Mouse (Mus musculus): Measurements from ENCODE around the gene Ifna2. TPM values are rescaled to one million over a fixed set of nuclear protein-coding genes. Genes with fewer than 3 reads are reported as not detected.

The Ifna2 gene
- polyA plus RNA-seq, 1 experiment from 2014 or later: not detected

GRCm38 (mm10) chr4:88641077-88641831 is 42.5 kb downstream of the Ifna2 start:
- no peaks in the 10 kb centered on the region for H3K36me3 ChIP-seq
- H3K27me3 ChIP-seq: no peaks in the 10 kb centered on the region
- peak; percentile 93 for ATAC-seq (ENCODE audit: low read depth)
- no peak overlapping the region for H3K27ac ChIP-seq (replicated peaks)
- WGBS: 17% methylated on average over 11 of the region's 11 CpGs
- H3K4me2 ChIP-seq: peak overlapping the region; percentile 46
- H3K4me1 ChIP-seq (replicated peaks): no peaks in the 10 kb centered on the region
- peak overlapping the region; percentile 31; the same call in 1 of the 2 replicates for H3K9ac ChIP-seq
- H3K9me3 ChIP-seq: no peaks in the 10 kb centered on the region
- peak overlapping the region; percentile 26 for H3K4me3 ChIP-seq

- Histone ChIP-seq H3K9ac (peak overlapping the region; percentile 31; the same call in 1 of the 2 replicates), H3K9me3 (no peaks in the 10 kb centered on the region), H3K4me2 (peak overlapping the region; percentile 46), H3K4me1 (replicated peaks) (no peaks in the 10 kb centered on the region), H3K4me3 (peak overlapping the region; percentile 26), H3K27ac (replicated peaks) (no peak overlapping the region), H3K27me3 (no peaks in the 10 kb centered on the region), H3K36me3 (no peaks in the 10 kb centered on the region)
- WGBS: 67% methylated on average over 8 of the region's 8 CpGs
- no peak for ATAC-seq (ENCODE audit: low read depth)
Observed at GRCm38 (mm10) chr4:88640704-88641076, 43.0 kb downstream of the Ifna2 start.

GRCm38 (mm10) chr4:88634311-88634710 is 49.4 kb downstream of the Ifna2 start, which contains the start of gene C87499:
Gene C87499, minus strand, starts transcription at chr4:88634411.
- no peaks in the 10 kb centered on the region for H3K9me3 ChIP-seq
- no peaks in the 10 kb centered on the region for H3K36me3 ChIP-seq
- no peak within 1 kb of the TSS for H3K27ac ChIP-seq (replicated peaks)
- H3K4me1 ChIP-seq (replicated peaks): no peaks in the 10 kb centered on the region
- H3K4me2 ChIP-seq: no peak within 1 kb of the TSS
- H3K4me3 ChIP-seq: no peak within 1 kb of the TSS
- whole genome bisulfite sequencing: 90% methylated on average over 4 of the region's 4 CpGs
- H3K27me3 ChIP-seq: no peaks in the 10 kb centered on the region
- no peak within 1 kb of the TSS for H3K9ac ChIP-seq
- no peak for ATAC-seq (ENCODE audit: low read depth)

Other genes with a start within 250 kb of the Ifna2 start
- 4.3 and 5.2 TPM in 2 replicates for gene Hacd4, start 245.0 kb downstream of the Ifna2 start, polyA plus RNA-seq (2015; fragmentation: Nextera tagmentation; extraction: Ambion mirVana)
- gene Ifnb1, start 161.1 kb downstream of the Ifna2 start, polyA plus RNA-seq (2015; fragmentation: Nextera tagmentation; extraction: Ambion mirVana): not detected in 2 replicates
- not detected in 2 replicates for gene Ifna15, start 125.7 kb downstream of the Ifna2 start, polyA plus RNA-seq (2015; fragmentation: Nextera tagmentation; extraction: Ambion mirVana)
- not detected in 2 replicates for gene Ifna14, start 112.1 kb downstream of the Ifna2 start, polyA plus RNA-seq (2015; fragmentation: Nextera tagmentation; extraction: Ambion mirVana)
- not detected in 2 replicates for gene Ifna9, start 91.5 kb downstream of the Ifna2 start, polyA plus RNA-seq (2015; fragmentation: Nextera tagmentation; extraction: Ambion mirVana)
- gene Ifna12, start 80.5 kb downstream of the Ifna2 start, polyA plus RNA-seq (2015; fragmentation: Nextera tagmentation; extraction: Ambion mirVana): not detected in 2 replicates
- not detected in 2 replicates for gene C87499, start 49.5 kb downstream of the Ifna2 start, polyA plus RNA-seq (2015; fragmentation: Nextera tagmentation; extraction: Ambion mirVana)
- gene Ifna13, start 39.5 kb downstream of the Ifna2 start, polyA plus RNA-seq (2015; fragmentation: Nextera tagmentation; extraction: Ambion mirVana): not detected in 2 replicates
- gene Ifna16, start 7.0 kb downstream of the Ifna2 start, polyA plus RNA-seq (2015; fragmentation: Nextera tagmentation; extraction: Ambion mirVana): not detected in 2 replicates
- not detected in 2 replicates for gene Ifnab, start 7.4 kb upstream of the Ifna2 start, polyA plus RNA-seq (2015; fragmentation: Nextera tagmentation; extraction: Ambion mirVana)
- 1.3 and 1.5 TPM in 2 replicates for gene Gm26566, start 37.9 kb upstream of the Ifna2 start, polyA plus RNA-seq (2015; fragmentation: Nextera tagmentation; extraction: Ambion mirVana)
- 126 and 128 TPM in 2 replicates for gene Klhl9, start 38.6 kb upstream of the Ifna2 start, polyA plus RNA-seq (2015; fragmentation: Nextera tagmentation; extraction: Ambion mirVana)
- gene Gm13271, start 71.0 kb upstream of the Ifna2 start, polyA plus RNA-seq (2015; fragmentation: Nextera tagmentation; extraction: Ambion mirVana): not detected in 2 replicates
- not detected in 2 replicates for gene Gm13283, start 76.2 kb upstream of the Ifna2 start, polyA plus RNA-seq (2015; fragmentation: Nextera tagmentation; extraction: Ambion mirVana)
- not detected in 2 replicates for gene Gm13290, start 89.9 kb upstream of the Ifna2 start, polyA plus RNA-seq (2015; fragmentation: Nextera tagmentation; extraction: Ambion mirVana)
- gene Gm13289, start 93.0 kb upstream of the Ifna2 start, polyA plus RNA-seq (2015; fragmentation: Nextera tagmentation; extraction: Ambion mirVana): not detected in 2 replicates
- not detected in 2 replicates for gene Gm13272, start 95.9 kb upstream of the Ifna2 start, polyA plus RNA-seq (2015; fragmentation: Nextera tagmentation; extraction: Ambion mirVana)
- gene Ifnz, start 98.2 kb upstream of the Ifna2 start, polyA plus RNA-seq (2015; fragmentation: Nextera tagmentation; extraction: Ambion mirVana): not detected in 2 replicates
- not detected in 2 replicates for gene Gm13276, start 101.8 kb upstream of the Ifna2 start, polyA plus RNA-seq (2015; fragmentation: Nextera tagmentation; extraction: Ambion mirVana)
- not detected in 2 replicates for gene Gm13277, start 104.7 kb upstream of the Ifna2 start, polyA plus RNA-seq (2015; fragmentation: Nextera tagmentation; extraction: Ambion mirVana)
- not detected in 2 replicates for gene Gm13278, start 107.6 kb upstream of the Ifna2 start, polyA plus RNA-seq (2015; fragmentation: Nextera tagmentation; extraction: Ambion mirVana)
- not detected in 2 replicates for gene Gm13275, start 110.6 kb upstream of the Ifna2 start, polyA plus RNA-seq (2015; fragmentation: Nextera tagmentation; extraction: Ambion mirVana)
- not detected in 2 replicates for gene Gm13279, start 113.5 kb upstream of the Ifna2 start, polyA plus RNA-seq (2015; fragmentation: Nextera tagmentation; extraction: Ambion mirVana)
- gene Gm13285, start 115.8 kb upstream of the Ifna2 start, polyA plus RNA-seq (2015; fragmentation: Nextera tagmentation; extraction: Ambion mirVana): 0.32 TPM in 1 of 2 replicates, not detected in the other
- gene Gm13287, start 119.3 kb upstream of the Ifna2 start, polyA plus RNA-seq (2015; fragmentation: Nextera tagmentation; extraction: Ambion mirVana): not detected in 2 replicates
- not detected in 2 replicates for gene Gm13288, start 121.6 kb upstream of the Ifna2 start, polyA plus RNA-seq (2015; fragmentation: Nextera tagmentation; extraction: Ambion mirVana)
- gene Ifna7, start 132.3 kb upstream of the Ifna2 start, polyA plus RNA-seq (2015; fragmentation: Nextera tagmentation; extraction: Ambion mirVana): not detected in 2 replicates
- gene Ifna11, start 136.0 kb upstream of the Ifna2 start, polyA plus RNA-seq (2015; fragmentation: Nextera tagmentation; extraction: Ambion mirVana): not detected in 2 replicates
- gene Ifna6, start 143.5 kb upstream of the Ifna2 start, polyA plus RNA-seq (2015; fragmentation: Nextera tagmentation; extraction: Ambion mirVana): not detected in 2 replicates
- not detected in 2 replicates for gene Ifna5, start 151.6 kb upstream of the Ifna2 start, polyA plus RNA-seq (2015; fragmentation: Nextera tagmentation; extraction: Ambion mirVana)
- not detected in 2 replicates for gene Ifna4, start 157.9 kb upstream of the Ifna2 start, polyA plus RNA-seq (2015; fragmentation: Nextera tagmentation; extraction: Ambion mirVana)
- not detected in 2 replicates for gene Ifna1, start 166.2 kb upstream of the Ifna2 start, polyA plus RNA-seq (2015; fragmentation: Nextera tagmentation; extraction: Ambion mirVana)
- gene Ifne, start 196.3 kb upstream of the Ifna2 start, polyA plus RNA-seq (2015; fragmentation: Nextera tagmentation; extraction: Ambion mirVana): not detected in 2 replicates